Mouse (Mus musculus): ENCODE measurements around the gene Podxl2. TPM values are rescaled to one million over a fixed set of nuclear protein-coding genes. Genes with fewer than 3 reads are reported as not detected.

Podxl2 gene
- total RNA-seq, 1 experiment = 5.0 TPM

- no peak for DNase-seq (ENCODE audit: low read depth, low spot score)
- Histone ChIP-seq H3K9ac (ENCODE audit: insufficient read depth, low read depth, low read length, poor library complexity, severe bottlenecking) (no peak overlapping the region), H3K4me3 (ENCODE audit: insufficient read depth in 1 of 2, low read depth in 1 of 2, low read length in 2 of 2, poor library complexity in 1 of 2, severe bottlenecking in 1 of 2) (no peak overlapping the region), H3K9me3 (ENCODE audit: control insufficient read depth, insufficient read depth, low read depth, low read length) (no peaks in the 10 kb centered on the region), H3K36me3 (ENCODE audit: control insufficient read depth, insufficient read depth, low read length, poor library complexity, severe bottlenecking) (peaks cover 92% of the 10 kb centered on the region), H3K27ac (ENCODE audit: insufficient read depth, low read depth, low read length, poor library complexity, severe bottlenecking) (no peak overlapping the region), H3K4me1 (ENCODE audit: control insufficient read depth in 2 of 2, insufficient read depth in 2 of 2, low read length in 2 of 2, poor library complexity in 1 of 2) (peaks cover 0 to 14% of the 10 kb centered on the region in 2 experiments; a peak in 2 of 4 replicates)
- TF ChIP-seq ZC3H11A (IDR thresholded peaks at IDR 0.05; ENCODE audit: borderline replicate concordance, low read depth, low read length) = no peak
- TF ChIP-seq CHD2 (IDR thresholded peaks at IDR 0.05; ENCODE audit: low read depth, low read length) = no peak
- TF ChIP-seq MAFK (IDR thresholded peaks at IDR 0.05; ENCODE audit: insufficient read depth, low read depth, low read length) = no peak
- no peak for TF ChIP-seq HCFC1 (IDR thresholded peaks at IDR 0.05; ENCODE audit: borderline replicate concordance, insufficient read depth, low read length)
- no peak for TF ChIP-seq ZNF384 (IDR thresholded peaks at IDR 0.05; ENCODE audit: low read depth, low read length)
- in situ Hi-C loops (cut with MboI; ENCODE audit: low sequenced_read_pairs in 2 of 2, unreplicated experiment in 2 of 2) = loop anchor here in 1 of 2 experiments (25.0 kb wide), 1 partner anchor 979 kb away; the partner anchor contains the start of gene Hmces
Observed at GRCm38 (mm10) chr6:88890832-88891231, 16.0 kb upstream of the Podxl2 start.

GRCm38 (mm10) chr6:88889410-88890042 lies 14.7 kb upstream of the Podxl2 start:
- DNase-seq (ENCODE audit: low read depth, low spot score) = no peak
- in situ Hi-C loops (cut with MboI; ENCODE audit: low sequenced_read_pairs in 2 of 2, unreplicated experiment in 2 of 2) = loop anchor here in 1 of 2 experiments (25.0 kb wide), 1 partner anchor 977 kb away; the partner anchor contains the start of gene Hmces
- H3K4me1 ChIP-seq (ENCODE audit: control insufficient read depth in 2 of 2, insufficient read depth in 2 of 2, low read length in 2 of 2, poor library complexity in 1 of 2) = peaks cover 0 to 16% of the 10 kb centered on the region in 2 experiments; a peak in 2 of 4 replicates
- no peak overlapping the region for H3K4me3 ChIP-seq (ENCODE audit: insufficient read depth in 1 of 2, low read depth in 1 of 2, low read length in 2 of 2, poor library complexity in 1 of 2, severe bottlenecking in 1 of 2)
- H3K9me3 ChIP-seq (ENCODE audit: control insufficient read depth, insufficient read depth, low read depth, low read length) = no peaks in the 10 kb centered on the region
- H3K9ac ChIP-seq (ENCODE audit: insufficient read depth, low read depth, low read length, poor library complexity, severe bottlenecking) = no peak overlapping the region
- peaks cover 93% of the 10 kb centered on the region for H3K36me3 ChIP-seq (ENCODE audit: control insufficient read depth, insufficient read depth, low read length, poor library complexity, severe bottlenecking)
- no peak overlapping the region for H3K27ac ChIP-seq (ENCODE audit: insufficient read depth, low read depth, low read length, poor library complexity, severe bottlenecking)
- TF ChIP-seq ZC3H11A (IDR thresholded peaks at IDR 0.05; ENCODE audit: borderline replicate concordance, low read depth, low read length) = no peak
- TF ChIP-seq CHD2 (IDR thresholded peaks at IDR 0.05; ENCODE audit: low read depth, low read length) = no peak
- no peak for TF ChIP-seq MAFK (IDR thresholded peaks at IDR 0.05; ENCODE audit: insufficient read depth, low read depth, low read length)

GRCm38 (mm10) chr6:88886417-88886967 lies 11.6 kb upstream of the Podxl2 start:
- H3K4me3 ChIP-seq (ENCODE audit: insufficient read depth in 1 of 2, low read depth in 1 of 2, low read length in 2 of 2, poor library complexity in 1 of 2, severe bottlenecking in 1 of 2) = no peak overlapping the region
- TF ChIP-seq MAFK (IDR thresholded peaks at IDR 0.05; ENCODE audit: insufficient read depth, low read depth, low read length) (no peak), ZC3H11A (IDR thresholded peaks at IDR 0.05; ENCODE audit: borderline replicate concordance, low read depth, low read length) (no peak), HCFC1 (IDR thresholded peaks at IDR 0.05; ENCODE audit: borderline replicate concordance, insufficient read depth, low read length) (no peak), ZNF384 (IDR thresholded peaks at IDR 0.05; ENCODE audit: low read depth, low read length) (no peak), CHD2 (IDR thresholded peaks at IDR 0.05; ENCODE audit: low read depth, low read length) (no peak)
- peaks cover 0 to 13% of the 10 kb centered on the region in 2 experiments; a peak in 3 of 4 replicates for H3K4me1 ChIP-seq (ENCODE audit: control insufficient read depth in 2 of 2, insufficient read depth in 2 of 2, low read length in 2 of 2, poor library complexity in 1 of 2)
- no peak overlapping the region for H3K9ac ChIP-seq (ENCODE audit: insufficient read depth, low read depth, low read length, poor library complexity, severe bottlenecking)
- no peaks in the 10 kb centered on the region for H3K9me3 ChIP-seq (ENCODE audit: control insufficient read depth, insufficient read depth, low read depth, low read length)
- no peak overlapping the region for H3K27ac ChIP-seq (ENCODE audit: insufficient read depth, low read depth, low read length, poor library complexity, severe bottlenecking)
- H3K36me3 ChIP-seq (ENCODE audit: control insufficient read depth, insufficient read depth, low read length, poor library complexity, severe bottlenecking) = peaks cover 91% of the 10 kb centered on the region
- DNase-seq (ENCODE audit: low read depth, low spot score) = no peak
- in situ Hi-C loops (cut with MboI; ENCODE audit: low sequenced_read_pairs in 2 of 2, unreplicated experiment in 2 of 2) = loop anchor here in 1 of 2 experiments (25.0 kb wide), 1 partner anchor 974 kb away; the partner anchor contains the start of gene Hmces

GRCm38 (mm10) chr6:88885644-88886416 lies 11.0 kb upstream of the Podxl2 start:
- no peak overlapping the region for H3K27ac ChIP-seq (ENCODE audit: insufficient read depth, low read depth, low read length, poor library complexity, severe bottlenecking)
- no peak for TF ChIP-seq CHD2 (IDR thresholded peaks at IDR 0.05; ENCODE audit: low read depth, low read length)
- TF ChIP-seq MAFK (IDR thresholded peaks at IDR 0.05; ENCODE audit: insufficient read depth, low read depth, low read length) = no peak
- no peak for TF ChIP-seq ZNF384 (IDR thresholded peaks at IDR 0.05; ENCODE audit: low read depth, low read length)
- TF ChIP-seq HCFC1 (IDR thresholded peaks at IDR 0.05; ENCODE audit: borderline replicate concordance, insufficient read depth, low read length) = no peak
- no peak for TF ChIP-seq ZC3H11A (IDR thresholded peaks at IDR 0.05; ENCODE audit: borderline replicate concordance, low read depth, low read length)
- no peak for DNase-seq (ENCODE audit: low read depth, low spot score)
- H3K9me3 ChIP-seq (ENCODE audit: control insufficient read depth, insufficient read depth, low read depth, low read length) = no peaks in the 10 kb centered on the region
- peaks cover 0 to 13% of the 10 kb centered on the region in 2 experiments; a peak in 3 of 4 replicates for H3K4me1 ChIP-seq (ENCODE audit: control insufficient read depth in 2 of 2, insufficient read depth in 2 of 2, low read length in 2 of 2, poor library complexity in 1 of 2)
- no peak overlapping the region for H3K9ac ChIP-seq (ENCODE audit: insufficient read depth, low read depth, low read length, poor library complexity, severe bottlenecking)
- peaks cover 87% of the 10 kb centered on the region for H3K36me3 ChIP-seq (ENCODE audit: control insufficient read depth, insufficient read depth, low read length, poor library complexity, severe bottlenecking)
- H3K4me3 ChIP-seq (ENCODE audit: insufficient read depth in 1 of 2, low read depth in 1 of 2, low read length in 2 of 2, poor library complexity in 1 of 2, severe bottlenecking in 1 of 2) = no peak overlapping the region
- in situ Hi-C loops (cut with MboI; ENCODE audit: low sequenced_read_pairs in 2 of 2, unreplicated experiment in 2 of 2) = loop anchor here in 1 of 2 experiments (25.0 kb wide), 1 partner anchor 974 kb away; the partner anchor contains the start of gene Hmces

All from ES-E14 (cell line).